In the genomic region with DNA sequence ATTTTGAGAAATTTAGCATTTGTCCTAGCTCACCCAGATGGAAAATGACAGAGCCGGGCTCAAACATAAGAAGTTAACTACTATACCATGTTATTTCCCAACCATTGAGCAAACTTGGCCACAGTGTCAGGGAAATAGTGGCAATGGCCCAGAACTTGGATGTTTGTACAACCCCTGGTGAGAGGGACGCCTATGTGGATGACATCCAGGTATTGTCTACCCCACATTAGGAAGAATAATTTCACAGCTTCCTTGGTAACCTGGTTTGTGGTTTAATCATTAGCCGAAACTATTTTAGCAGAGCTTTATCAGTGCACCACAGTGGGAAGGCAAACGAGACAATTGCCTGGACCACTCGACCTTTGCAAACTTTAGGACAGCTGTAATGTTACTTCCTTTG, we compare ENCODE assay signal across 20 mouse cellular contexts.
DNase-seq lines count a peak whose midpoint lies in the region; ATAC-seq and TF ChIP-seq lines count a peak whose summit lies in the region.
"Had no signal": no experiment of that assay in that cellular context is flagged by ENCODE, and none has a peak within 500 bp of the region (broad histone marks: within the 10 kb centered on the region; RNA-seq: fewer than 3 reads in every experiment).

No protein-coding gene starts in this region.

- WGBS in liver, adult 2 months, result 27% methylated on average over 5 of the region's 5 CpGs
- 40% methylated on average over 5 of the region's 5 CpGs for WGBS in liver, embryonic 12.5 days (ENCODE audit: insufficient replicate concordance)
- 60% methylated on average over 5 of the region's 5 CpGs for WGBS in forebrain, embryonic 16.5 days

- no peak for ATAC-seq in liver, embryonic 12.5 days
- ATAC-seq in forebrain, embryonic 16.5 days, result no peak
- ATAC-seq: CD4-positive, CD25-positive, alpha-beta regulatory T cell, adult 4 months had no signal

- TF ChIP-seq CTCF in liver, adult 2 months (IDR thresholded peaks at IDR 0.05; ENCODE audit: low read depth, low read length), result no peak

- TF ChIP-seq POLR2A in liver, adult 2 months (IDR thresholded peaks at IDR 0.05; ENCODE audit: extremely low read depth, insufficient read depth, low read length), result no peak

- no peak overlapping the region for H3K27ac ChIP-seq in liver, adult 2 months (replicated peaks; ENCODE audit: insufficient read depth, low read depth, low read length)
- no peak overlapping the region for H3K27ac ChIP-seq in liver, embryonic 12.5 days
- H3K27ac ChIP-seq in forebrain, embryonic 16.5 days (ENCODE audit: low read length), result no peak overlapping the region
- H3K27ac ChIP-seq: forebrain, embryonic 10.5 days; limb, embryonic 15.5 days had no signal

- DNase-seq in gastrocnemius, adult 18-20 months (ENCODE audit: low spot score), result peak; percentile 31
- no peak for DNase-seq in gastrocnemius, postnatal 4 days (ENCODE audit: low spot score in 2 of 2)
- peak; percentile 57 for DNase-seq in liver, adult 2 months (ENCODE audit: extremely low read depth, low read depth, low spot score)
- DNase-seq in gastrocnemius, postnatal 25 days, result peak; percentile 42
- peak; percentile 24 to 45 for DNase-seq in heart, postnatal 36 days
- no peak for DNase-seq in cerebellum, adult 11 months
- DNase-seq: adrenal gland, postnatal 14 days; cerebellum, adult 11-12 months; cerebellum, postnatal 25 days; embryo, embryonic 11 days; kidney, adult 18-20 months; kidney, postnatal 14 days; midbrain, embryonic 14.5 days; thymus, adult 2 months had no signal

- no peaks in the 10 kb centered on the region for H3K27me3 ChIP-seq in liver, adult 2 months (ENCODE audit: control insufficient read depth, insufficient read depth, low read length)
- no peaks in the 10 kb centered on the region for H3K27me3 ChIP-seq in liver, embryonic 12.5 days (replicated peaks)
- H3K27me3 ChIP-seq in forebrain, embryonic 16.5 days (replicated peaks; ENCODE audit: control insufficient read depth, insufficient read depth, low read length), result no peaks in the 10 kb centered on the region
- H3K27me3 ChIP-seq: limb, embryonic 15.5 days; megakaryocyte, embryonic 14.5 days had no signal

- intact Hi-C loops in heart, postnatal 36 days (cut with DNase I), result loop anchor here (1.0 to 2.0 kb wide), 2 partner anchors 69 to 153 kb away; no protein-coding TSS in a partner anchor

- no peaks in the 10 kb centered on the region for H3K79me2 ChIP-seq in liver, adult 2 months (ENCODE audit: control insufficient read depth, insufficient read depth, low read length)

- H3K9ac ChIP-seq in liver, adult 2 months (ENCODE audit: low read depth, low read length), result no peak overlapping the region
- H3K9ac ChIP-seq in liver, embryonic 12.5 days, result no peak overlapping the region
- no peak overlapping the region for H3K9ac ChIP-seq in forebrain, embryonic 16.5 days (replicated peaks; ENCODE audit: low read depth, low read length)
- H3K9ac ChIP-seq: limb, embryonic 15.5 days had no signal

- H3K4me2 ChIP-seq in liver, embryonic 12.5 days, result no peak overlapping the region
- H3K4me2 ChIP-seq in forebrain, embryonic 16.5 days (ENCODE audit: low read length), result no peak overlapping the region
- H3K4me2 ChIP-seq: limb, embryonic 15.5 days had no signal

- H3K9me3 ChIP-seq in liver, embryonic 12.5 days (replicated peaks), result no peaks in the 10 kb centered on the region
- no peaks in the 10 kb centered on the region for H3K9me3 ChIP-seq in forebrain, embryonic 16.5 days (ENCODE audit: control insufficient read depth, low read length)
- H3K9me3 ChIP-seq: forebrain, embryonic 10.5 days; limb, embryonic 15.5 days; megakaryocyte, embryonic 14.5 days had no signal

- H3K4me1 ChIP-seq in liver, adult 2 months (ENCODE audit: control insufficient read depth, insufficient read depth, low read length), result peaks cover 2% of the 10 kb centered on the region; the same call in 1 of the 2 replicates
- H3K4me1 ChIP-seq in liver, embryonic 12.5 days, result no peaks in the 10 kb centered on the region
- H3K4me1 ChIP-seq in forebrain, embryonic 16.5 days (replicated peaks; ENCODE audit: control insufficient read depth, insufficient read depth, low read length), result peaks cover 4% of the 10 kb centered on the region; the same call in 1 of the 2 replicates
- H3K4me1 ChIP-seq: limb, embryonic 15.5 days had no signal

- no peak overlapping the region for H3K4me3 ChIP-seq in liver, adult 2 months (ENCODE audit: insufficient read depth, low read depth, low read length)
- no peak overlapping the region for H3K4me3 ChIP-seq in liver, embryonic 12.5 days
- no peak overlapping the region for H3K4me3 ChIP-seq in forebrain, embryonic 16.5 days (replicated peaks; ENCODE audit: low read length)
- H3K4me3 ChIP-seq: forebrain, embryonic 10.5 days; limb, embryonic 15.5 days; megakaryocyte, embryonic 14.5 days had no signal

- H3K36me3 ChIP-seq in liver, adult 2 months (ENCODE audit: control insufficient read depth, insufficient read depth, low read length), result no peaks in the 10 kb centered on the region
- H3K36me3 ChIP-seq in liver, embryonic 12.5 days, result no peaks in the 10 kb centered on the region
- H3K36me3 ChIP-seq in forebrain, embryonic 16.5 days (ENCODE audit: control insufficient read depth, insufficient read depth), result no peaks in the 10 kb centered on the region
- H3K36me3 ChIP-seq: forebrain, embryonic 10.5 days; limb, embryonic 15.5 days had no signal

Comparison
In these comparisons a context has a peak if more than half of its experiments do, and no peak if none do; other contexts are left out.
1. DNase-seq: peak in gastrocnemius, adult 18-20 months (single experiment), liver, adult 2 months (single experiment), gastrocnemius, postnatal 25 days (single experiment) and heart, postnatal 36 days (2 of 2); none in gastrocnemius, postnatal 4 days (0 of 2) and cerebellum, adult 11 months (single experiment).